11 mouse cellular contexts compared by ENCODE assay signal in genomic region chr9:121333559-121333958, GRCm38 (mm10). TPM values are rescaled to one million over a fixed set of nuclear protein-coding genes. Genes with fewer than 3 reads are reported as not detected.
DNase-seq lines count a peak whose midpoint lies in the region; ATAC-seq and TF ChIP-seq lines count a peak whose summit lies in the region.
"Had no signal": no experiment of that assay in that cellular context is flagged by ENCODE, and none has a peak within 500 bp of the region (broad histone marks: within the 10 kb centered on the region; RNA-seq: fewer than 3 reads in every experiment).

No protein-coding gene starts in this region.

- intact Hi-C loops in heart, postnatal 10 days (cut with DNase I) = no loop called here
- intact Hi-C loops in left cerebral cortex, adult 2 months (cut with DNase I) = loop anchor here (2.0 kb wide), 1 partner anchor 33 kb away; no protein-coding TSS in a partner anchor

- no peaks in the 10 kb centered on the region for H3K9me3 ChIP-seq in neural tube, embryonic 11.5 days (ENCODE audit: control insufficient read depth, low read length)
- no peaks in the 10 kb centered on the region for H3K9me3 ChIP-seq in intestine, embryonic 16.5 days (ENCODE audit: control insufficient read depth, low read length)
- H3K9me3 ChIP-seq: liver, embryonic 13.5 days had no signal

- H3K4me2 ChIP-seq in neural tube, embryonic 11.5 days (ENCODE audit: low read depth) = no peak overlapping the region
- H3K4me2 ChIP-seq in intestine, embryonic 16.5 days (ENCODE audit: low read depth, low read length) = no peak overlapping the region
- H3K4me2 ChIP-seq: liver, embryonic 13.5 days had no signal

- DNase-seq in heart, adult 11 months = peak; percentile 93
- DNase-seq in heart, postnatal 10 days = no peak
- DNase-seq in neural tube, embryonic 11.5 days (ENCODE audit: low spot score) = no peak
- no peak for DNase-seq in neural tube, embryonic 10.5 days (ENCODE audit: extremely low spot score, low spot score)
- no peak for DNase-seq in adrenal gland, postnatal 14 days
- no peak for DNase-seq in left cerebral cortex, adult 2 months (ENCODE audit: extremely low spot score in 1 of 2, low spot score in 2 of 2)
- DNase-seq in thymus, adult 18-20 months = no peak
- DNase-seq: kidney, adult 2 months; liver, embryonic 13.5 days; thymus, postnatal 4 days had no signal

- H3K4me1 ChIP-seq in neural tube, embryonic 11.5 days (ENCODE audit: control insufficient read depth, insufficient read depth, low read length) = peaks cover 49% of the 10 kb centered on the region
- peaks cover 74% of the 10 kb centered on the region for H3K4me1 ChIP-seq in intestine, embryonic 16.5 days (ENCODE audit: control insufficient read depth, insufficient read depth, low read length)

- H3K9ac ChIP-seq in neural tube, embryonic 11.5 days (ENCODE audit: low read length) = no peak overlapping the region
- no peak overlapping the region for H3K9ac ChIP-seq in intestine, embryonic 16.5 days (ENCODE audit: low read depth, low read length)
- H3K9ac ChIP-seq: liver, embryonic 13.5 days had no signal

- H3K27ac ChIP-seq in neural tube, embryonic 11.5 days (ENCODE audit: low read depth, low read length) = peak overlapping the region; percentile 51
- peak overlapping the region; percentile 28; the same call in 1 of the 2 replicates for H3K27ac ChIP-seq in intestine, embryonic 16.5 days (ENCODE audit: low read length)
- no peak overlapping the region for H3K27ac ChIP-seq in left cerebral cortex, adult 2 months
- H3K27ac ChIP-seq: liver, embryonic 13.5 days had no signal

- no peak for ATAC-seq in neural tube, embryonic 11.5 days (ENCODE audit: insufficient read depth, low FRiP score, low TSS enrichment)
- no peak for ATAC-seq in intestine, embryonic 16.5 days

- no peaks in the 10 kb centered on the region; the same call in 1 of the 2 replicates for H3K36me3 ChIP-seq in neural tube, embryonic 11.5 days (ENCODE audit: control insufficient read depth, insufficient read depth, low read length)
- no peaks in the 10 kb centered on the region for H3K36me3 ChIP-seq in intestine, embryonic 16.5 days (ENCODE audit: control insufficient read depth, insufficient read depth, low read length)

- no peak for TF ChIP-seq CTCF in left cerebral cortex, adult 2 months (IDR thresholded peaks at IDR 0.05)

- H3K27me3 ChIP-seq in neural tube, embryonic 11.5 days (ENCODE audit: control insufficient read depth, insufficient read depth, low read length) = no peaks in the 10 kb centered on the region
- no peaks in the 10 kb centered on the region for H3K27me3 ChIP-seq in intestine, embryonic 16.5 days (replicated peaks; ENCODE audit: control insufficient read depth, insufficient read depth, low read length)
- H3K27me3 ChIP-seq: liver, embryonic 13.5 days had no signal

- 83% methylated on average over 5 of the region's 5 CpGs for WGBS in neural tube, embryonic 11.5 days
- WGBS in intestine, embryonic 16.5 days = 80% methylated on average over 5 of the region's 5 CpGs

- H3K4me3 ChIP-seq in neural tube, embryonic 11.5 days (ENCODE audit: low read depth, low read length) = no peak overlapping the region
- H3K4me3 ChIP-seq in intestine, embryonic 16.5 days (ENCODE audit: low read length) = no peak overlapping the region
- H3K4me3 ChIP-seq in left cerebral cortex, adult 2 months = no peak overlapping the region
- H3K4me3 ChIP-seq: liver, embryonic 13.5 days had no signal

RNA-seq across cellular contexts. Expression of gene Trak1, which starts 36.3 kb away (rescaled TPM):
- 100 to 1,000 TPM; 334 to 336 TPM for total RNA-seq in heart, postnatal 10 days (2021)
- polyA plus RNA-seq in neural tube, embryonic 11.5 days (2014; fragmentation: Nextera tagmentation; extraction: Ambion mirVana) = 26.4 and 29.8 TPM in 2 replicates
- 21.7 and 23.7 TPM in 2 replicates for polyA plus RNA-seq in intestine, embryonic 16.5 days (2015; fragmentation: Nextera tagmentation; extraction: Ambion mirVana)
- total RNA-seq in adrenal gland, postnatal 14 days (2021) = 83.1 and 84.0 TPM in 2 replicates
- total RNA-seq in left cerebral cortex, adult 2 months (2021) = 100 to 1,000 TPM; 247 to 298 TPM

RNA-seq across cellular contexts. Expression of gene Ulk4, which starts 56.6 kb away (rescaled TPM):
- total RNA-seq in heart, postnatal 10 days (2021) = 1 to 10 TPM in 1 of 2 experiments, under 1 TPM in 1; 0.74 to 1.4 TPM
- 133 and 153 TPM in 2 replicates for polyA plus RNA-seq in neural tube, embryonic 11.5 days (2014; fragmentation: Nextera tagmentation; extraction: Ambion mirVana)
- 115 and 120 TPM in 2 replicates for polyA plus RNA-seq in intestine, embryonic 16.5 days (2015; fragmentation: Nextera tagmentation; extraction: Ambion mirVana)
- 1.8 and 2.2 TPM in 2 replicates for total RNA-seq in adrenal gland, postnatal 14 days (2021)
- total RNA-seq in left cerebral cortex, adult 2 months (2021) = 1 to 10 TPM; 9.2 to 9.9 TPM
